Mouse (Mus musculus) gonadal fat pad, adult 2 months (tissue): Measurements from ENCODE around the gene Gcsh. TPM values are rescaled to one million over a fixed set of nuclear protein-coding genes. Genes with fewer than 3 reads are reported as not detected.
A peak's percentile ranks its signal among the peaks of the same experiment; 100 is the strongest.

Experiments
- DNase-seq: peaks from one replicate; pipeline ENCODE4 v3.0.0-alpha.2; 2012; ENCODE audit warnings: low read depth
- polyA plus RNA-seq: library from polyadenylated mRNA; depleted of rRNA; stranded (reverse); fragments of >200 nt; gene quantifications from 2 replicates; pipeline ENCODE4 v1.2.3, GENCODE M21; 2012

Gene Gcsh
- polyA plus RNA-seq, 1 experiment: 88.8 TPM

- DNase-seq: no peak
These were observed 15.3 kb downstream of the Gcsh start for GRCm38 (mm10) chr8:116978052-116978451.

GRCm38 (mm10) chr8:116975606-116976005 lies 17.7 kb downstream of the Gcsh start:
- DNase-seq: no peak

GRCm38 (mm10) chr8:116975066-116975465 lies 18.3 kb downstream of the Gcsh start:
- no peak for DNase-seq

GRCm38 (mm10) chr8:116969531-116969930 lies 23.8 kb downstream of the Gcsh start:
- no peak for DNase-seq

GRCm38 (mm10) chr8:116954415-116954814 lies 38.9 kb downstream of the Gcsh start:
- DNase-seq: no peak

- DNase-seq: no peak
These were observed 40.9 kb downstream of the Gcsh start for GRCm38 (mm10) chr8:116952428-116952827.

- no peak for DNase-seq
These were observed 41.6 kb downstream of the Gcsh start for GRCm38 (mm10) chr8:116951778-116952177.

- no peak for DNase-seq
These were observed 42.0 kb downstream of the Gcsh start for GRCm38 (mm10) chr8:116951369-116951768.

- DNase-seq: no peak
These were observed 45.7 kb downstream of the Gcsh start for GRCm38 (mm10) chr8:116947589-116947988.

- DNase-seq: no peak
These were observed 46.5 kb downstream of the Gcsh start for GRCm38 (mm10) chr8:116946851-116947250.

- DNase-seq: no peak
These were observed 47.0 kb downstream of the Gcsh start for GRCm38 (mm10) chr8:116946268-116946838.

GRCm38 (mm10) chr8:116945169-116945910 lies 48.0 kb downstream of the Gcsh start:
- DNase-seq: no peak

- no peak for DNase-seq
These were observed 49.0 kb downstream of the Gcsh start for GRCm38 (mm10) chr8:116944385-116944696.

- DNase-seq: no peak
These were observed 49.6 kb downstream of the Gcsh start for GRCm38 (mm10) chr8:116943555-116944384.

GRCm38 (mm10) chr8:116943161-116943554 lies 50.2 kb downstream of the Gcsh start, which contains the start of gene Atmin:
Atmin (plus strand) TSS chr8:116943393.
- peak; percentile 31 for DNase-seq

GRCm38 (mm10) chr8:116942284-116943058 lies 50.9 kb downstream of the Gcsh start:
- no peak for DNase-seq

GRCm38 (mm10) chr8:116935506-116935905 lies 57.8 kb downstream of the Gcsh start:
- no peak for DNase-seq

GRCm38 (mm10) chr8:116934976-116935375 lies 58.4 kb downstream of the Gcsh start:
- DNase-seq: no peak
